Mouse (Mus musculus) activated CD4-positive, CD25-positive, alpha-beta regulatory T cell, adult 4 months (primary cell): ENCODE data around the gene Gpr39. TPM values are rescaled to one million over a fixed set of nuclear protein-coding genes. Genes with fewer than 3 reads are reported as not detected.
"Not testable (repeated sequence)": the region's sequence is repeated elsewhere in the genome, so short reads cannot be mapped to it uniquely, and the experiment has no call there.

Source experiments
- ATAC-seq: one replicate; pipeline ENCODE4 v1.8.0; 2017
- polyA plus RNA-seq, 2 experiments: library from polyadenylated mRNA; unstranded; fragments of 100-300 nt; shearing (Covaris generic); gene quantifications; one replicate each; pipeline ENCODE4 v1.2.1; 2017

Gene Gpr39
- polyA plus RNA-seq = not detected

GRCm38 (mm10) chr1:125676790-125677273, at the start of gene Gpr39:
TSS of gene Gpr39 (plus strand) at chr1:125676995.
- ATAC-seq = no peak

- no peak for ATAC-seq
Observed at GRCm38 (mm10) chr1:125639501-125640253, 37.1 kb upstream of the Gpr39 start.

- ATAC-seq = no peak
Observed at GRCm38 (mm10) chr1:125643643-125644042, 33.2 kb upstream of the Gpr39 start.

GRCm38 (mm10) chr1:125646816-125647215, 30.0 kb upstream of the Gpr39 start:
- not testable (repeated sequence) for ATAC-seq

- no peak for ATAC-seq
Observed at GRCm38 (mm10) chr1:125648011-125648410, 28.8 kb upstream of the Gpr39 start.

- ATAC-seq = no peak
Observed at GRCm38 (mm10) chr1:125649056-125649455, 27.7 kb upstream of the Gpr39 start.

GRCm38 (mm10) chr1:125652836-125653594, 23.8 kb upstream of the Gpr39 start:
- no peak for ATAC-seq

- no peak for ATAC-seq
Observed at GRCm38 (mm10) chr1:125657416-125657815, 19.4 kb upstream of the Gpr39 start.

GRCm38 (mm10) chr1:125660151-125660550, 16.6 kb upstream of the Gpr39 start:
- no peak for ATAC-seq

GRCm38 (mm10) chr1:125660901-125661300, 15.9 kb upstream of the Gpr39 start:
- ATAC-seq = no peak

GRCm38 (mm10) chr1:125662058-125662457, 14.7 kb upstream of the Gpr39 start:
- ATAC-seq = no peak

- no peak for ATAC-seq
Observed at GRCm38 (mm10) chr1:125662660-125663059, 14.1 kb upstream of the Gpr39 start.

GRCm38 (mm10) chr1:125663104-125663503, 13.7 kb upstream of the Gpr39 start:
- no peak for ATAC-seq

- no peak for ATAC-seq
Observed at GRCm38 (mm10) chr1:125665127-125665637, 11.6 kb upstream of the Gpr39 start.

GRCm38 (mm10) chr1:125669035-125669434, 7.8 kb upstream of the Gpr39 start:
- ATAC-seq = no peak

GRCm38 (mm10) chr1:125675186-125675585, 1.6 kb upstream of the Gpr39 start:
- ATAC-seq = no peak

- no peak for ATAC-seq
Observed at GRCm38 (mm10) chr1:125677286-125677685, 491 bp downstream of the Gpr39 start.

- no peak for ATAC-seq
Observed at GRCm38 (mm10) chr1:125679522-125680077, 2.8 kb downstream of the Gpr39 start.

GRCm38 (mm10) chr1:125684423-125684822, 7.6 kb downstream of the Gpr39 start:
- ATAC-seq = no peak

GRCm38 (mm10) chr1:125685304-125685703, 8.5 kb downstream of the Gpr39 start:
- ATAC-seq = no peak

GRCm38 (mm10) chr1:125687701-125688420, 11.1 kb downstream of the Gpr39 start:
- no peak for ATAC-seq

- no peak for ATAC-seq
Observed at GRCm38 (mm10) chr1:125693541-125693940, 16.7 kb downstream of the Gpr39 start.

GRCm38 (mm10) chr1:125694338-125694737, 17.5 kb downstream of the Gpr39 start:
- no peak for ATAC-seq
